Mouse (Mus musculus): Measurements from ENCODE around the gene Xylb. TPM values are rescaled to one million over a fixed set of nuclear protein-coding genes. Genes with fewer than 3 reads are reported as not detected.

The Xylb gene
- polyA plus RNA-seq, 1 experiment, result 5.5 TPM

- peaks cover 39% of the 10 kb centered on the region for H3K4me1 ChIP-seq (ENCODE audit: control insufficient read depth, insufficient read depth, low read length)
- TF ChIP-seq CTCF (IDR thresholded peaks at IDR 0.05; ENCODE audit: low read depth, low read length) (no peak), POLR2A (IDR thresholded peaks at IDR 0.05; ENCODE audit: borderline replicate concordance, low read depth, low read length) (no peak)
Measured at GRCm38 (mm10) chr9:119340212-119340580, 17.0 kb upstream of the Xylb start.

GRCm38 (mm10) chr9:119340909-119341816 is 16.0 kb upstream of the Xylb start, which contains the start of gene Myd88:
TSS of gene Myd88 (minus strand) at chr9:119341411.
- no peak for TF ChIP-seq CTCF (IDR thresholded peaks at IDR 0.05; ENCODE audit: low read depth, low read length)
- TF ChIP-seq POLR2A (IDR thresholded peaks at IDR 0.05; ENCODE audit: borderline replicate concordance, low read depth, low read length), result no peak
- Histone ChIP-seq H3K4me1 (ENCODE audit: control insufficient read depth, insufficient read depth, low read length) (peaks cover 31% of the 10 kb centered on the region), H3K27ac (ENCODE audit: insufficient read depth, low read depth, low read length) (peak within 1 kb of the TSS; percentile 89), H3K4me3 (ENCODE audit: insufficient read depth, low read length) (peak within 1 kb of the TSS; percentile 89)

More at GRCm38 (mm10) chr9:119340212-119340580, 17.0 kb upstream of the Xylb start:
- H3K4me3 ChIP-seq (ENCODE audit: insufficient read depth, low read length), result peak overlapping the region; percentile 89
- H3K27ac ChIP-seq (ENCODE audit: insufficient read depth, low read depth, low read length), result peak overlapping the region; percentile 89

- Histone ChIP-seq H3K4me1 (ENCODE audit: control insufficient read depth, insufficient read depth, low read length) (peaks cover 21% of the 10 kb centered on the region), H3K27ac (ENCODE audit: insufficient read depth, low read depth, low read length) (peak overlapping the region; percentile 89), H3K4me3 (ENCODE audit: insufficient read depth, low read length) (peak overlapping the region; percentile 80)
- TF ChIP-seq CTCF (IDR thresholded peaks at IDR 0.05; ENCODE audit: low read depth, low read length) (no peak), POLR2A (IDR thresholded peaks at IDR 0.05; ENCODE audit: borderline replicate concordance, low read depth, low read length) (no peak)
Measured at GRCm38 (mm10) chr9:119342728-119343127, 14.5 kb upstream of the Xylb start.

- H3K4me3 ChIP-seq (ENCODE audit: insufficient read depth, low read length), result no peak overlapping the region
- no peak overlapping the region for H3K27ac ChIP-seq (ENCODE audit: insufficient read depth, low read depth, low read length)
- no peak for TF ChIP-seq POLR2A (IDR thresholded peaks at IDR 0.05; ENCODE audit: borderline replicate concordance, low read depth, low read length)
- TF ChIP-seq CTCF (IDR thresholded peaks at IDR 0.05; ENCODE audit: low read depth, low read length), result no peak
- peaks cover 18% of the 10 kb centered on the region for H3K4me1 ChIP-seq (ENCODE audit: control insufficient read depth, insufficient read depth, low read length)
Measured at GRCm38 (mm10) chr9:119346376-119346775, 10.8 kb upstream of the Xylb start.

- H3K4me3 ChIP-seq (ENCODE audit: insufficient read depth, low read length), result no peak overlapping the region
- TF ChIP-seq POLR2A (IDR thresholded peaks at IDR 0.05; ENCODE audit: borderline replicate concordance, low read depth, low read length) (no peak), CTCF (IDR thresholded peaks at IDR 0.05; ENCODE audit: low read depth, low read length) (no peak)
- H3K4me1 ChIP-seq (ENCODE audit: control insufficient read depth, insufficient read depth, low read length), result no peaks in the 10 kb centered on the region
- no peak overlapping the region for H3K27ac ChIP-seq (ENCODE audit: insufficient read depth, low read depth, low read length)
Measured at GRCm38 (mm10) chr9:119350531-119350930, 6.7 kb upstream of the Xylb start.

- Histone ChIP-seq H3K4me3 (ENCODE audit: insufficient read depth, low read length) (no peak overlapping the region), H3K27ac (ENCODE audit: insufficient read depth, low read depth, low read length) (no peak overlapping the region), H3K4me1 (ENCODE audit: control insufficient read depth, insufficient read depth, low read length) (no peaks in the 10 kb centered on the region)
- TF ChIP-seq CTCF (IDR thresholded peaks at IDR 0.05; ENCODE audit: low read depth, low read length) (no peak), POLR2A (IDR thresholded peaks at IDR 0.05; ENCODE audit: borderline replicate concordance, low read depth, low read length) (no peak)
Measured at GRCm38 (mm10) chr9:119350947-119351705, 6.1 kb upstream of the Xylb start.

- no peak for TF ChIP-seq POLR2A (IDR thresholded peaks at IDR 0.05; ENCODE audit: borderline replicate concordance, low read depth, low read length)
- TF ChIP-seq CTCF (IDR thresholded peaks at IDR 0.05; ENCODE audit: low read depth, low read length), result peak; percentile 65
- no peak overlapping the region for H3K27ac ChIP-seq (ENCODE audit: insufficient read depth, low read depth, low read length)
- no peaks in the 10 kb centered on the region for H3K4me1 ChIP-seq (ENCODE audit: control insufficient read depth, insufficient read depth, low read length)
- H3K4me3 ChIP-seq (ENCODE audit: insufficient read depth, low read length), result no peak overlapping the region
Measured at GRCm38 (mm10) chr9:119352060-119352459, 5.1 kb upstream of the Xylb start.

- Histone ChIP-seq H3K4me1 (ENCODE audit: control insufficient read depth, insufficient read depth, low read length) (peaks cover 2% of the 10 kb centered on the region; the same call in 1 of the 2 replicates), H3K4me3 (ENCODE audit: insufficient read depth, low read length) (no peak overlapping the region), H3K27ac (ENCODE audit: insufficient read depth, low read depth, low read length) (no peak overlapping the region)
- TF ChIP-seq POLR2A (IDR thresholded peaks at IDR 0.05; ENCODE audit: borderline replicate concordance, low read depth, low read length) (no peak), CTCF (IDR thresholded peaks at IDR 0.05; ENCODE audit: low read depth, low read length) (no peak)
Measured at GRCm38 (mm10) chr9:119353926-119354325, 3.3 kb upstream of the Xylb start.

- H3K4me3 ChIP-seq (ENCODE audit: insufficient read depth, low read length), result no peak overlapping the region
- TF ChIP-seq CTCF (IDR thresholded peaks at IDR 0.05; ENCODE audit: low read depth, low read length) (no peak), POLR2A (IDR thresholded peaks at IDR 0.05; ENCODE audit: borderline replicate concordance, low read depth, low read length) (no peak)
- H3K4me1 ChIP-seq (ENCODE audit: control insufficient read depth, insufficient read depth, low read length), result peaks cover 2% of the 10 kb centered on the region; the same call in 1 of the 2 replicates
- H3K27ac ChIP-seq (ENCODE audit: insufficient read depth, low read depth, low read length), result no peak overlapping the region
Measured at GRCm38 (mm10) chr9:119355943-119356342, 1.2 kb upstream of the Xylb start.

Data from bone marrow macrophage, adult 2 months (primary cell).